Comparison of ENCODE assay signal across 8 mouse cellular contexts in the genomic region with DNA sequence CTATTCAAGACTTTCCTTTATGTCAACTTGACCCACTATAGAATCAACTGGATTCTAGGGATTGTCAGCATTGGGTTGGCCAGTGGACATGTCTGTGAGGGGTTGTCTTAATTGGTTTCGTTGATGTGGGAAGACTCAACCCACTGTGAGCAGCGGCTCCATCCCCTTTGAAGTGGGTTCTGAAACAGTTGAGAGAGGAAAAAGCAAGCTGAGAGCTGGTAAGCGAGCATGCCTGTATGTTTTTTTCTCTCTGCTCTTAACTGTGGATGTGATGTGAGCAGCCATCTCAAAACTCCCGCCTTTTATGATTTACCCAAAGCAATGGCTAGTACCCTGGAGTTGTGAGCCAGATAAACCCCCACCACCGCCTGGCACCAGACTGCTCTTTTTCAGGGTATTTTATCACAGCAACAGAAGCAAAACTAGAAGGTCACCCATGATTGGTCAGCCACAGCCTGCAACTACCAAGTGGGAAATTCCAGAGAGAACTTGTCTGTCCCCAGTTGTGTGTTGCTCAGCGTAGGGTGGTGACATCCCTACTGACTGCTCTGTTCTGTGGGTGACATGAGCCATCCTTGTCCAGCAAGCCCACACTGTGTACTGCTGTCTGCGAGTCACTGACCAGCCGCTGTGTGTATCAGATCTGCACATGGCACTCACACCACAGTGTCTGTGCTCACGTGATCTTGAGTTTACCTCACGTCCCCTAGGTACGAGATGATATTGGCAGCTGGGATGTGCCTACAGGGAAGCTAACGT. TPM values are rescaled to one million over a fixed set of nuclear protein-coding genes. Genes with fewer than 3 reads are reported as not detected.
DNase-seq lines count a peak whose midpoint lies in the region; TF ChIP-seq lines count a peak whose summit lies in the region.

No protein-coding gene starts in this region.

- no peak for TF ChIP-seq CTCF in layer of hippocampus, adult 2 months (conservative IDR thresholded peaks at IDR 0.05)
- no peak for TF ChIP-seq CTCF in MEL (IDR thresholded peaks at IDR 0.05 in 2 of 3, conservative IDR thresholded peaks at IDR 0.05 in 1 of 3; ENCODE audit: control insufficient read depth in 1 of 3, insufficient read depth in 1 of 3, low read depth in 2 of 3, low read length in 3 of 3, poor library complexity in 1 of 3, severe bottlenecking in 1 of 3)

- peaks cover 56% of the 10 kb centered on the region for H3K79me2 ChIP-seq in MEL (ENCODE audit: control insufficient read depth, insufficient read depth, low read length, poor library complexity)

- H3K9me3 ChIP-seq in MEL (replicated peaks; ENCODE audit: insufficient read depth, low read length): no peaks in the 10 kb centered on the region
- no peaks in the 10 kb centered on the region for H3K9me3 ChIP-seq in limb, embryonic 10.5 days (replicated peaks)

- TF ChIP-seq POLR2A in MEL (IDR thresholded peaks at IDR 0.05; ENCODE audit: control insufficient read depth in 1 of 2, insufficient read depth in 1 of 2, low read depth in 1 of 2, low read length in 2 of 2, poor library complexity in 1 of 2): 0 out of 4 replicates have a peak, but pooled peaks of 1 of the 2 experiments have one; percentile 16

- WGBS in limb, embryonic 10.5 days: 89% methylated on average over 12 of the region's 12 CpGs

- no peaks in the 10 kb centered on the region for H3K27me3 ChIP-seq in MEL (ENCODE audit: control insufficient read depth in 1 of 2, insufficient read depth in 2 of 2, low read length in 2 of 2)
- H3K27me3 ChIP-seq in limb, embryonic 10.5 days (ENCODE audit: low read depth, poor library complexity, severe bottlenecking): no peaks in the 10 kb centered on the region

- no peak for DNase-seq in layer of hippocampus, adult 2 months (ENCODE audit: low spot score in 2 of 2)
- DNase-seq in layer of hippocampus, postnatal 36 days: no peak
- DNase-seq in MEL (ENCODE audit: low read depth, low spot score): peak; percentile 77
- peak; percentile 61 for DNase-seq in induced T-regulatory cell, adult 2 months (ENCODE audit: low read depth)
- peak; percentile 73 to 83 for DNase-seq in natural killer cell, adult 2 months (ENCODE audit: low spot score in 2 of 2)
- no peak for DNase-seq in testis, postnatal 14 days (ENCODE audit: low spot score)
- DNase-seq in kidney, postnatal 10 days: no peak
- no peak for DNase-seq in limb, embryonic 10.5 days (ENCODE audit: low spot score)

- H3K27ac ChIP-seq in layer of hippocampus, adult 2 months: peak overlapping the region; percentile 74
- peak overlapping the region; percentile 90 for H3K27ac ChIP-seq in MEL (ENCODE audit: control insufficient read depth, low read depth, low read length)
- H3K27ac ChIP-seq in limb, embryonic 10.5 days: no peak overlapping the region

- H3K4me3 ChIP-seq in layer of hippocampus, adult 2 months: no peak overlapping the region
- no peak overlapping the region for H3K4me3 ChIP-seq in MEL (ENCODE audit: control insufficient read depth in 1 of 2, insufficient read depth in 1 of 2, low read depth in 2 of 2, low read length in 2 of 2)
- H3K4me3 ChIP-seq in limb, embryonic 10.5 days: no peak overlapping the region

- peaks cover 4 to 54% of the 10 kb centered on the region in 2 experiments for H3K36me3 ChIP-seq in MEL (ENCODE audit: control insufficient read depth in 1 of 2, insufficient read depth in 2 of 2, low read length in 2 of 2)
- H3K36me3 ChIP-seq in limb, embryonic 10.5 days: peaks cover 36% of the 10 kb centered on the region

- peaks cover 37 to 62% of the 10 kb centered on the region in 2 experiments for H3K4me1 ChIP-seq in MEL (ENCODE audit: control insufficient read depth in 1 of 2, insufficient read depth in 2 of 2, low read length in 2 of 2)
- peaks cover 23% of the 10 kb centered on the region for H3K4me1 ChIP-seq in limb, embryonic 10.5 days

- H3K9ac ChIP-seq in MEL (ENCODE audit: control insufficient read depth, low read depth, low read length, poor library complexity, severe bottlenecking): peak overlapping the region; percentile 37

- peak; percentile 59 to 84 for TF ChIP-seq EP300 in MEL (IDR thresholded peaks at IDR 0.05; ENCODE audit: low read depth in 1 of 2, low read length in 2 of 2)

- TF ChIP-seq RAD21 in MEL (IDR thresholded peaks at IDR 0.05; ENCODE audit: low read depth, low read length): no peak

TF ChIP-seq in MEL, 35 proteins besides CTCF, POLR2A, EP300 and RAD21:
- TF ChIP-seq BHLHE40 (IDR thresholded peaks at IDR 0.05; ENCODE audit: borderline replicate concordance, low read depth, low read length) (peak; percentile 75), HCFC1 (IDR thresholded peaks at IDR 0.05; ENCODE audit: low read depth, low read length) (peak; percentile 35; the same call in 1 of the 2 replicates), MYC (IDR thresholded peaks at IDR 0.05; ENCODE audit: low read depth, low read length) (no peak), CHD1 (IDR thresholded peaks at IDR 0.05; ENCODE audit: low read depth, low read length) (no peak), SIN3A (IDR thresholded peaks at IDR 0.05; ENCODE audit: low read length) (peak; percentile 53; the same call in 1 of the 2 replicates), ZNF384 (IDR thresholded peaks at IDR 0.05; ENCODE audit: low read depth, low read length) (peak; percentile 90), GABPA (IDR thresholded peaks at IDR 0.05; ENCODE audit: low read depth, low read length) (no peak), GATA1 (IDR thresholded peaks at IDR 0.05; ENCODE audit: low read depth, low read length) (peak; percentile 77), POLR2AphosphoS2 (IDR thresholded peaks at IDR 0.05; ENCODE audit: low read length) (no peak), JUND (IDR thresholded peaks at IDR 0.05; ENCODE audit: low read depth, low read length) (no peak), MAZ (IDR thresholded peaks at IDR 0.05; ENCODE audit: low read depth, low read length) (no peak), ELF1 (IDR thresholded peaks at IDR 0.05; ENCODE audit: low read depth, low read length) (no peak), ETS1 (IDR thresholded peaks at IDR 0.05; ENCODE audit: low read depth, low read length) (peak; percentile 73), RCOR1 (IDR thresholded peaks at IDR 0.05; ENCODE audit: low read depth, low read length) (no peak), USF2 (IDR thresholded peaks at IDR 0.05; ENCODE audit: borderline replicate concordance in 1 of 2, insufficient read depth in 1 of 2, low read depth in 1 of 2, low read length in 2 of 2) (0 out of 4 replicates have a peak, but pooled peaks of 1 of the 2 experiments have one; percentile 24), MYB (IDR thresholded peaks at IDR 0.05; ENCODE audit: low read depth, low read length) (peak; percentile 54), TAL1 (IDR thresholded peaks at IDR 0.05; ENCODE audit: low read length) (peak; percentile 9; the same call in 1 of the 2 replicates), USF1 (IDR thresholded peaks at IDR 0.05; ENCODE audit: low read depth, low read length) (peak; percentile 86), NELFE (IDR thresholded peaks at IDR 0.05; ENCODE audit: low read depth, low read length) (no peak; the same call in 1 of the 2 replicates), ZMIZ1 (IDR thresholded peaks at IDR 0.05; ENCODE audit: low read depth, low read length) (no peak), MAFK (IDR thresholded peaks at IDR 0.05; ENCODE audit: borderline replicate concordance, low read depth, low read length) (no peak), MXI1 (IDR thresholded peaks at IDR 0.05; ENCODE audit: low read depth, low read length) (peak; percentile 55; the same call in 1 of the 2 replicates), TCF12 (IDR thresholded peaks at IDR 0.05; ENCODE audit: low read depth, low read length) (peak; percentile 62), MAX (IDR thresholded peaks at IDR 0.05; ENCODE audit: low read length) (peak; percentile 79)

RNA-seq across cellular contexts. Expression of gene Git2, which starts 8.3 kb away (rescaled TPM):
- total RNA-seq in layer of hippocampus, adult 2 months (2021): 10 to 100 TPM; 45.7 to 47.5 TPM
- 10 to 100 TPM; 42.4 to 45.4 TPM for total RNA-seq in layer of hippocampus, postnatal 36 days (2021)
- total RNA-seq in MEL (2012; rRNA removed): 24.0 and 29.1 TPM in 2 replicates
- 10 to 100 TPM; 64.9 to 71.7 TPM for polyA plus RNA-seq in MEL (2012; ENCODE audit: insufficient read depth in 1 of 2, insufficient read length in 2 of 2, low read depth in 1 of 2, low replicate concordance in 2 of 2, missing spikeins in 1 of 2)
- 36.1 and 44.8 TPM in 2 replicates for polyA plus RNA-seq in limb, embryonic 10.5 days (2016; fragmentation: Nextera tagmentation; extraction: Ambion mirVana)

RNA-seq across cellular contexts. Expression of gene Ankrd13a, which starts 9.1 kb away (rescaled TPM):
- total RNA-seq in layer of hippocampus, adult 2 months (2021): 10 to 100 TPM; 39.6 to 48.8 TPM
- 10 to 100 TPM; 37.2 to 47.9 TPM for total RNA-seq in layer of hippocampus, postnatal 36 days (2021)
- total RNA-seq in MEL (2012; rRNA removed): 140 and 180 TPM in 2 replicates
- 100 to 1,000 TPM; 110 to 184 TPM for polyA plus RNA-seq in MEL (2012; ENCODE audit: insufficient read depth in 1 of 2, insufficient read length in 2 of 2, low read depth in 1 of 2, low replicate concordance in 2 of 2, missing spikeins in 1 of 2)
- 43.1 and 44.0 TPM in 2 replicates for polyA plus RNA-seq in limb, embryonic 10.5 days (2016; fragmentation: Nextera tagmentation; extraction: Ambion mirVana)

RNA-seq across cellular contexts. Expression of gene 1500011B03Rik, which starts 39.7 kb away (rescaled TPM):
- total RNA-seq in layer of hippocampus, adult 2 months (2021): 100 to 1,000 TPM; 136 to 154 TPM
- 100 to 1,000 TPM; 156 to 157 TPM for total RNA-seq in layer of hippocampus, postnatal 36 days (2021)
- total RNA-seq in MEL (2012; rRNA removed): 47.7 and 56.0 TPM in 2 replicates
- polyA plus RNA-seq in MEL (2012; ENCODE audit: insufficient read depth in 1 of 2, insufficient read length in 2 of 2, low read depth in 1 of 2, low replicate concordance in 2 of 2, missing spikeins in 1 of 2): 10 to 100 TPM in 1 of 2 experiments, not detected in 1; 75.2 TPM
- 92.0 and 92.4 TPM in 2 replicates for polyA plus RNA-seq in limb, embryonic 10.5 days (2016; fragmentation: Nextera tagmentation; extraction: Ambion mirVana)

Comparison
In these comparisons a context has a peak if more than half of its experiments do, and no peak if none do; other contexts are left out.
1. DNase-seq: peak in MEL (single experiment), induced T-regulatory cell, adult 2 months (single experiment) and natural killer cell, adult 2 months (2 of 2); none in layer of hippocampus, adult 2 months (0 of 2), layer of hippocampus, postnatal 36 days (0 of 2), testis, postnatal 14 days (single experiment), kidney, postnatal 10 days (single experiment) and limb, embryonic 10.5 days (single experiment).